Mouse (Mus musculus) ES-CJ7 (cell line): ENCODE data around the gene Pla2g4b.

ENCODE experiments used
- DNase-seq: peaks from one replicate; pipeline ENCODE4 v3.0.0; 2011; ENCODE audit warnings: low read depth, low spot score

Gene Pla2g4b

GRCm38 (mm10) chr2:120013831-120014486 is 19.3 kb upstream of the Pla2g4b start:
- DNase-seq: no peak

- no peak for DNase-seq
These were observed 17.3 kb upstream of the Pla2g4b start for GRCm38 (mm10) chr2:120015882-120016281.

GRCm38 (mm10) chr2:120017599-120017998 is 15.6 kb upstream of the Pla2g4b start:
- no peak for DNase-seq

- DNase-seq: no peak
These were observed 8.9 kb upstream of the Pla2g4b start for GRCm38 (mm10) chr2:120024337-120024736.

GRCm38 (mm10) chr2:120026984-120027949 is 6.0 kb upstream of the Pla2g4b start, which contains the start of the genes Jmjd7 and Gm28042:
Gene Jmjd7 (plus strand): TSS chr2:120027483.
Gene Gm28042 (plus strand): TSS chr2:120027493.
- DNase-seq: peak; percentile 86

GRCm38 (mm10) chr2:120027950-120028331 is 5.3 kb upstream of the Pla2g4b start:
- DNase-seq: peak; percentile 51

GRCm38 (mm10) chr2:120030380-120030779 is 2.8 kb upstream of the Pla2g4b start:
- no peak for DNase-seq

GRCm38 (mm10) chr2:120033726-120034125 is 509 bp downstream of the Pla2g4b start:
- DNase-seq: no peak

GRCm38 (mm10) chr2:120037744-120038143 is 4.5 kb downstream of the Pla2g4b start:
- no peak for DNase-seq

- DNase-seq: no peak
These were observed 7.8 kb downstream of the Pla2g4b start for GRCm38 (mm10) chr2:120040991-120041390.

GRCm38 (mm10) chr2:120044101-120044603 is 10.9 kb downstream of the Pla2g4b start:
- DNase-seq: peak; percentile 80

- DNase-seq: no peak
These were observed 11.5 kb downstream of the Pla2g4b start for GRCm38 (mm10) chr2:120044676-120045075.

- DNase-seq: no peak
These were observed 13.5 kb downstream of the Pla2g4b start for GRCm38 (mm10) chr2:120046486-120047310.

GRCm38 (mm10) chr2:120048173-120048572 is 15.0 kb downstream of the Pla2g4b start:
- no peak for DNase-seq

GRCm38 (mm10) chr2:120049632-120050274 is 16.5 kb downstream of the Pla2g4b start:
- DNase-seq: peak; percentile 42

GRCm38 (mm10) chr2:120051405-120051804 is 18.2 kb downstream of the Pla2g4b start:
- no peak for DNase-seq

GRCm38 (mm10) chr2:120054771-120055552 is 21.7 kb downstream of the Pla2g4b start:
- DNase-seq: no peak

- DNase-seq: no peak
These were observed 22.7 kb downstream of the Pla2g4b start for GRCm38 (mm10) chr2:120055923-120056322.

GRCm38 (mm10) chr2:120058818-120059217 is 25.6 kb downstream of the Pla2g4b start:
- no peak for DNase-seq

GRCm38 (mm10) chr2:120059466-120059865 is 26.2 kb downstream of the Pla2g4b start:
- DNase-seq: no peak
